Mouse (Mus musculus) c-Kit-positive CD71-positive TER-119-positive erythroid progenitor cells, embryonic 14.5 days (primary cell): ENCODE measurements around the gene Myo1h.

ENCODE experiments used
- DNase-seq: peaks from one replicate; pipeline ENCODE4 v3.0.0-alpha.2; 2013; ENCODE audit warnings: low spot score

Gene Myo1h

DNA sequence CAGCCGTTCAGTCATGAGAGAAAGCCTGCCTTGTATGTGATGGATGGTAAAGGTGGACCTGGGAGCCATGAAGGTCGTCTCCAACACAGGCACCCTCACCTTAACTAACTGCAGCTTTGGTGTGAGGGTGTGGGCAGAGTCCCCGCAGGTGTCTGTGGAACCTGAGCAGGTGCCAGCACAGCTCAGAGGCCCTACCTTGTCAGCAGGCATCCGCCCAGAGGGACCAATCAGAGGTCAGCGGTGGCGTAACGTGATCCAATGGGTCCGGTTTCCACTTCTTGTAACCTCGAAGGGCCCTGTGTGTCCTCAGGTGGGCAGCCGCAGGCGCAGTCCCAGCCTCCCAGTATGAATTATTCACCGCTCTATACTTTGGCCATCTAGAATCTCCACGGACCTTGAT lies at the start of gene Myo1h:
Myo1h (plus strand) TSS at position 293 of the 400 bp plus-strand sequence.
- no peak for DNase-seq

DNA sequence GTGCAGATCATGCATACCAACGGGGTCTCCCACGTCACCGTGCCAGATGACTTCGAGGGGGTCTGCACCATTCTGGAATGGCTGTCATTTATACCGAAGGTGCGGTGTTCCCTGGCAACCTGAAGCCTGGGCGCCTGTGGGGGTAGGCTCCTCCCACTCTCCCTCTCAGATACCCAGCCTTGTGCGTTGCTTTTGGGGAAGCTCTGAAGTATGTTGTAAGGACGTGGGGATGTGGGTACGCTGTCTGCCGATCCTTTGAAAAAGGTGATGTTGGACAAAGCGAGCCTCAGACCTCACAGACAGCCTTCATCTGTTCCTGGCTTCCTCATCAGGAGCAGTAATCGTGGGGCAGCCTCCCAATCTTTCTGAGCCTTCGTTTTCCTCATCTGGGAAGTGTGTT lies 49.2 kb upstream of the Myo1h start:
- DNase-seq: no peak

DNA sequence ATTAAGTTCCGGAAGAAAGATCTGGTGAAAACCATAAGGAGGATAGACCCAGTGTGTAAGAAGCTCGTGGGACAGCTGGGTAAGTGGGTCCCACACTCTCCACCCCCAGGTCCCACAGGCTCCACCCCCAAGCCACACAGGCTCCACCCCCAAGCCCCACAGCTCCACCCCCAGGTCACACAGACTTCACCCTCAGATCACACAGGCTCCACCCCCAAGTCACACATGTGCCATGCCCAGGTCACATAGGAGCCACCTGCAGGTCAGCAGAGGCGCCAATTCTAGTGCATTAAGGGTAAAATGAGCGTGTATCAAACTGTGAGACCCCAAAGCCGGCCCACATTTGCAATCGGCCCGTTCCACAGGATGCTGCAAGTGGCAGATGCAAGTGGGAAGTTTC lies 42.5 kb upstream of the Myo1h start:
- DNase-seq: no peak

- peak; percentile 28 for DNase-seq
Measured at GRCm38 (mm10) chr5:114248174-114248589, 40.8 kb upstream of the Myo1h start.

GRCm38 (mm10) chr5:114259495-114259894 lies 29.5 kb upstream of the Myo1h start:
- DNase-seq: no peak

GRCm38 (mm10) chr5:114261494-114261893 lies 27.5 kb upstream of the Myo1h start:
- no peak for DNase-seq

- DNase-seq: no peak
Measured at GRCm38 (mm10) chr5:114264030-114264459, 24.9 kb upstream of the Myo1h start.

DNA sequence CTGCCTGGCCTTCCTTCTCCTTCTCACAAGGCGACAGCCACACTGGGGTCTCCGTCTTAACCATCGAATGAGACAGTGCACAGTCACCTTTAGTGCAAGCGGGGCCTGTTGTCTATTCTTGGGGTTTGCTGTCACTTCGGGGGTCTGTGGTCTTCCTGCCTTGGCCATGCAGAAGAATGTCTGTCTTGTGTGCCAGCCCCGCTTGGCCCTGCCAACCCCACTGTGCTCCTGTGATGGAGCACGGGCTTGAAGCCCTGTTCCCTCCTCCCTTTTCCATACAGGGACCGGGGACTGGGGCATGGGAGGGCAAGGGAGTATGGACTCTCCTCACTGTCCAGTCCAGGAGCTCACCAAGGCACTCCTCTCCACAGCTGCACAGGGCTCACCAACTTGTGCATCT lies 24.2 kb upstream of the Myo1h start:
- DNase-seq: no peak

DNA sequence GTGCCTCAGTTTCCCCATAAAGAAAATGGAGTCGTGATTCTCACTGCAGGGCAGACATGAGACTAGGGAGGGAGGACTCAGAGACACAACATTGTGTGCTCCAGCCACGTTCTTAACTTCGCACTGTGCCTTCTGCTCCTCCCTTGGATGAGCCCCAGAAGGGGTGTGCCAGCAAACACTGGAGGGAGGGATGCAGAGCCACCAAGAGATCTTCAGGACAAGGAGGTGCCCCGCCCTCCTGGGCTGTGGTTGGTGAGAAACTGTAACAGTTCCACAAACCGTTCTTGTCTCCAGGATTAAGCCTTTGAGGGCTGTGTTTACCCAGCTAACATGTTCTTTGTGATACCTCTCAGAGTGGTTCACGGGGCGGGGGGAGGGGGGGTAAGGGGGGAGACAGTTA lies 20.3 kb upstream of the Myo1h start:
- no peak for DNase-seq

GRCm38 (mm10) chr5:114269499-114269898 lies 19.5 kb upstream of the Myo1h start:
- no peak for DNase-seq

DNA sequence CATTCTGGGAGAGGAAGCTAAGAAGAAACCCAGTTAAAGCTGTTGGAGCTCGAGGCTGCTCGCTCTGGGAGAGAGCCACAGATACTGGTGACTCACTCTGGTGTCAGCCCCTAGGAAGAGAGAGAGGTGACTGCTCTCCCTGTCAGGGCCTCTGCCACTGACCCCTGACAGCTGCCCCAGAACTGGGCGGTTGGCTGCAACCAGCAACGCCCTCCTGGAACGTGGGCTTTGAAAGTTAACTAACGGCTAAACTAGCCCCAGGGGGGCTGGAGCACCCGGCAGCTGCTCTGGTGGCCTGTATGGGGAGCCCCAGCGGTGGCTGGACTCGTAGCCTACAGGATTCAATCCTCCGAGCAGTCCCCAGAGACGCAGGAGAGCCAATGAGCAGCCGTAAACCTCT lies 19.0 kb upstream of the Myo1h start:
- DNase-seq: no peak

DNA sequence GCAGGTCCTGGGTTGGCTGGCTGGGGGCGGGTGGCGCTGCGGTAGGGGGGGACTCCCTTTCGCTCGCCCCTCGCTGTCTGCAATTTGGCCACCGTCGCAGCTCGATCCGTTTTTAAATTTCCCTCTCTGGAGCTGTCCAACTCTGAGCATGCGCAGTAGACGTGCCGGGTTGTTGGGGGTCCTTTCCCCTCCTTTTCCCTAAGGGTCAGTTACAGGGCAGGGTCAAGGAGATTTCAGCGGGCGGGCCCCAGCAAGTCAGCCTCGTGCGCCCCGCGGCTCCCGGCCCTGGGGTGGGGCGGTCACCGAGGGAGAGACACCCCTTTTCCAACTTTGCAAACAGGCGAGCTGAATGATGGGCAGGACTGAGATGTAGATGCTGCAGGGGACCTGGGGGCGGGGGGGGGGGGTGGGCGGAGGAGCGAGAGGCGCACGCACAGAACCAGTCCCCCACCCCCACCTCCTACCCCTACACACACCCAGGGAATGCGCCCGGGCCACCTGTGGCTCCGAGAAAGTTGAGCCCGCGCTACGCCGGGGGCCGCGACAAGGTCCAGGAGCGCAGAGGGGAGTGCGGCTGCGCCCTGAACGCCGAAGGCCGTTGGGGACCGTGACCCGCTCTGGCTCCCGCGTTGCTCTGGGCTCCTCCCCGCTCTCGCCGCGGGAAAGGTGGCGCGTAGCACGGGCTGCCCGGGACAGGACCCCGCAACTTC lies 15.1 kb upstream of the Myo1h start, which contains the start of gene Foxn4:
Foxn4 (minus strand) TSS at position 115 of the 710 bp plus-strand sequence.
- no peak for DNase-seq

DNA sequence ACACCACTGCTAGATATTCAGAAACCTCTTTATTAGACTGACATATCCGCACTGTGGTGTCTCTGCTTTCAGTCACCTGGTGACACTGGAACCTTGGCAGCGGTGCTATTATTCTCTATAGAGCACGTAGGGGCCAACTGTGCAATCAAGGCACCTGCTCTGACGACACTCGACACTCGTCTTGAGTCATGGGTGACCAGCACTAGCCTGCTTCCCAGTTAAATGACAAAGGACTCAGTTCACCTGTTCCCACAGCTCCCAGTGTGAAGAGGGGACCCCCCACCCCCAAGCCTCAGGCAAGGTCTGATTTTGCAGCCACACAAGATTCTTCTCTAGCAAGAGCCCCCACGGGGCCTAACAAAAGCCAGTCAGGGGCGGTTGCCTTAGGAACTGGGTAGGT lies 13.6 kb upstream of the Myo1h start:
- DNase-seq: no peak

GRCm38 (mm10) chr5:114275991-114276390 lies 13.0 kb upstream of the Myo1h start:
- DNase-seq: no peak

DNA sequence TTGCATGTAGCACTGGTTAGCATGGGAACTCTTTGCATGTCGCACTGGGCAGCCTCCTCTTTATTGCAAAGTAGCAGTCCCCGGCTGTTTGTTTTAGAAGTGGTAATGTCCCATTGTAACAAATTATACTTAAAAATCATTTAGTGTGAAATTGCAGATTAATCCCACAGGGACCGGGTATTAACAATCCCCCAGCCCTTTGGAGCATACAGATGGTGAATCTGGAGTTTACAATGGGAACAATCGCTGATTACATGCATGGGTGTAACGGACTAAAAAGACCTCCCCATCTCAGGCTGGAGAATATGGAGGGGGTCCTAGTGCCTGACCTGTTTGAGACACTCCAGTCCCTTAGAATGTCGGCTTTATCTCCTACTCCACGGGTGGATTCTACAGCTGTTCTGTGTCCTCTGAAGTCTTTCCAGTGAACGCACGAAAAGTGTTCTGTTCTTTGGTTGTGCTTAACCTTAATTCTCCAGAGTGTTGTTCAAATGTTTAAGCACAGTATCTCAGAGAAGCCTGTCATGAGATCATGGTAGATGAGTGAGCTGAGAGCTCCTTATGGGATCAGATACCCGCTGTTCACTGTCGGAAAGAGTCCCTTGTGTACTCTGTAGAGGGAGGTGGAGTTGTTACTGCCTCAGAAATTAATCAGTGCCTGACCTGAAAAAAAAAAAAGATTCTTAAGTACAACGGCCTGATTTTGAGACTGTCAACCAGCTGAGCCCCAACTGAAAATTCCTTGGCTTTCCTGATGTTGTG lies 9.4 kb upstream of the Myo1h start:
- DNase-seq: no peak

GRCm38 (mm10) chr5:114282346-114282745 lies 6.6 kb upstream of the Myo1h start:
- DNase-seq: no peak

- DNase-seq: no peak
Measured at GRCm38 (mm10) chr5:114284604-114285397, 4.2 kb upstream of the Myo1h start.

GRCm38 (mm10) chr5:114285398-114285700 lies 3.6 kb upstream of the Myo1h start:
- no peak for DNase-seq

DNA sequence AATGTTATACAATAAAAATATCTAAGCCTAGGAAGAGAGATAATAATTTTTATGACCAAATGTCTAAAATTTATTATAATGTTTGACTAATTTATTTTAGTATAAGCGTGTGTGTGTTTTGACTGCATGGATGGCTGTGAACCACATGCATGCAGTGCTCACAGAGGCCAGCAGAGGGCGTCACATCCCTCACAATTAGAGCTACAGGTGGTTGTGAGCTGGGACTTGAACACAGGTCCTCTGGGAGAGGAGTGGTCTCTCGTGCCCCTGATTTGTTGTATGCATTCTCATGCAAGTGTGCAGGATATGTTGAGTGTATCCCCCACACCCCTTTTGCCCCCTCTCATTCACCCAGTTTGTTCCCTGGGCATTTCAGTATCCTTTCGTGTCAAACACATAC lies 2.9 kb upstream of the Myo1h start:
- no peak for DNase-seq

DNA sequence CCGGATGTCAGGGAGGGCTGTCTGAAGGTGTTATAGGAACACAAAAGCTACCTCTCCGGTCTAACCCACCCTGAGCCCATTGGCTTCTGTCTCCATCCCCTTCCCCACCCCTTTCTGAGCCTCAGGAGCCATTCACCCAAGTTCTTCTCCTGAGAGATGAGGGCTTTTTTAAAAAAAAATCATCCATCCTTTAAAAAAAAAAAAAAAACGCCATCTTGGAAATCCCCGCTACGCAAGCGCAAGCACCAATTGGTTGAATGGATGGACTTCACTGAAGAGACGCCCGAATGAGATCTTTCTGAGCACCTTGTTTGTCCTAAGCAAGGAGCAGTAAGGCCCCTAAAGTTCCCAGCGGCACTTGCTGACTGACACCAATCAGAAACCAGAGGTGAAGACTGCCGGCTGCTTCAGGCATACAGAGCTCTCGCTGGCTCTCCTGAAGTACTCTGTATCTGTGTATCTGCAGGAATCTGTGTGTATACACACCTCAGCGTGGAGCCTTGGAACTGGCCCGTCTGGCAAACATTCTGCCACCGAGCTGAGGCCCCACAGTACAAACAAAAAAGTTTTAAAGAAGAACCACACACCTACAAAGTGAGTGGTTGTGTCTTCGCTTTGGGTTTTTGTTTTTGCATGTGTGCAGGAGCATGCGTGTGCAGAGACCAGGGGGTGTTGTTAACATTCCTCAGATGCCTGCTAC lies 1.9 kb upstream of the Myo1h start:
- no peak for DNase-seq

- no peak for DNase-seq
Measured at GRCm38 (mm10) chr5:114288396-114288795, 570 bp upstream of the Myo1h start.

- no peak for DNase-seq
Measured at GRCm38 (mm10) chr5:114290004-114290403, 1.0 kb downstream of the Myo1h start.
